Mouse (Mus musculus) bone marrow, adult 2 months (tissue): ENCODE data around the gene Sept5.

Source experiments
- CTCF ChIP-seq: fragments of 200-500 bp; IDR thresholded peaks from 2 replicates; pipeline ENCODE4 v1.5.1; 2011; ENCODE audit warnings: low read length, control low read depth; ENCODE audit not compliant: control insufficient read depth, insufficient read depth
- POLR2A ChIP-seq: fragments of 200-500 bp; IDR thresholded peaks from 2 replicates; pipeline ENCODE4 v1.6.1; 2011; ENCODE audit warnings: low read depth, mild to moderate bottlenecking, control low read depth, low read length, borderline replicate concordance; ENCODE audit not compliant: control insufficient read depth

DNA sequence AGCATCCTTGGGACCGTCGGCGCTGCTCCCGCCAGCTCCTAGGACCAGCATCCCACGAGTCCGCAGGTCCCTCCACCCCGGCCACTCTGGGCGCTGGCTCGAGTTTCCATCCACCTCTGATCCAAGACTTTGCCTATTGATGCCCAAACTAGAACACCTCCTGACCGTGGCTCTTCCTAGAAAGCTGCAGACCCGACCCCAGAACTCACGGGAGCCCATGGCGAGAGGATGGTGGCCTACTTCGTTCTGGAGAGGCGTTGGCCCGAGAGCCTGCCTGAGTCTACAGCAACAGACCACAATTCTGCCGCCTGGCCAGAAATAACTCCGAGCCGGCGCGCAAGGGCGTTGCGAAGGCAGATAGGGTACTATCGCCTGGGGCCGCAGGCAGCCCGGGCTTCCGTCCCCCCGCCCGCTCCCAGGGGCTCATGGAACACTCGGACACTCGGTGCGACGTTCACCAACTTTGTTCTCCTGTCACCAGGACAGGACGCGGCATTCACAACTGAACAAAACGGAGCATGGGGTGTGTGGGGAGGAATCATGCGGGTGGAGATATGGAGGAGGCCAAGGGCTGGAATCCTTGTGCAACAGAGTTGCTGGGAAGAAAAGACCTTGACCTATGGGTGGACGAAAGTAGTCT lies 8.3 kb downstream of the Sept5 start:
- no peak for TF ChIP-seq CTCF
- no peak for TF ChIP-seq POLR2A
